Mouse (Mus musculus) cortical plate, adult 2 months (tissue): ENCODE measurements around the gene Cep57l1. TPM values are rescaled to one million over a fixed set of nuclear protein-coding genes. Genes with fewer than 3 reads are reported as not detected.

Experiments used
- H3K27ac ChIP-seq: fragments of 200-500 bp; 2 replicates; pipeline ENCODE4 v1.5.1; 2012; ENCODE audit warnings: low read length, control low read depth, inconsistent platforms; ENCODE audit not compliant: insufficient read depth
- H3K4me1 ChIP-seq: fragments of 200-500 bp; 2 replicates; pipeline ENCODE4 v1.6.1; 2011; ENCODE audit warnings: low read length; ENCODE audit not compliant: control insufficient read depth, insufficient read depth
- H3K4me3 ChIP-seq: fragments of 200-500 bp; 2 replicates; pipeline ENCODE4 v1.5.1; 2011; ENCODE audit warnings: mild to moderate bottlenecking, low read length, control low read depth; ENCODE audit not compliant: insufficient read depth
- CTCF ChIP-seq: fragments of 200-500 bp; IDR thresholded peaks from 2 replicates; pipeline ENCODE4 v1.5.1; 2011; ENCODE audit warnings: mild to moderate bottlenecking, control low read depth, low read length; ENCODE audit not compliant: insufficient read depth; ENCODE audit errors: extremely low read depth
- POLR2A ChIP-seq: fragments of 200-500 bp; IDR thresholded peaks from 2 replicates; pipeline ENCODE4 v1.6.1; 2011; ENCODE audit warnings: mild to moderate bottlenecking, low read length, control low read depth; ENCODE audit not compliant: insufficient read depth; ENCODE audit errors: extremely low read depth
- polyA plus RNA-seq: library from polyadenylated mRNA; depleted of rRNA; stranded (reverse); fragments of >200 nt; gene quantifications from 2 replicates; pipeline ENCODE4 v1.2.3, GENCODE M21; 2012

Cep57l1 gene
- polyA plus RNA-seq, 1 experiment, result 6.5 TPM

GRCm38 (mm10) chr10:41689941-41690887 is 119.5 kb downstream of the Cep57l1 start:
- H3K4me3 ChIP-seq, result peak overlapping the region; percentile 33
- no peaks in the 10 kb centered on the region; the same call in 1 of the 2 replicates for H3K4me1 ChIP-seq
- TF ChIP-seq CTCF (peak; percentile 94), POLR2A (no peak)
- H3K27ac ChIP-seq, result no peak overlapping the region

- Histone ChIP-seq H3K27ac (no peak overlapping the region), H3K4me3 (no peak overlapping the region), H3K4me1 (no peaks in the 10 kb centered on the region)
- TF ChIP-seq CTCF, result no peak
Measured at GRCm38 (mm10) chr10:41684548-41684996, 125.1 kb downstream of the Cep57l1 start.

GRCm38 (mm10) chr10:41682546-41683393 is 126.9 kb downstream of the Cep57l1 start:
- Histone ChIP-seq H3K27ac (no peak overlapping the region), H3K4me3 (no peak overlapping the region), H3K4me1 (no peaks in the 10 kb centered on the region)
- TF ChIP-seq POLR2A, result no peak
- peak; percentile 94 for TF ChIP-seq CTCF

- Histone ChIP-seq H3K4me3 (no peak overlapping the region), H3K4me1 (no peaks in the 10 kb centered on the region), H3K27ac (no peak overlapping the region)
- TF ChIP-seq CTCF, result peak; percentile 48; the same call in 1 of the 2 replicates
- no peak for TF ChIP-seq POLR2A
Measured at GRCm38 (mm10) chr10:41678746-41679360, 130.8 kb downstream of the Cep57l1 start.

GRCm38 (mm10) chr10:41677396-41677795 is 132.3 kb downstream of the Cep57l1 start:
- Histone ChIP-seq H3K4me3 (no peak overlapping the region), H3K4me1 (no peaks in the 10 kb centered on the region)
- no peak for TF ChIP-seq POLR2A
- no peak for TF ChIP-seq CTCF

GRCm38 (mm10) chr10:41676661-41677061 is 133.0 kb downstream of the Cep57l1 start:
- Histone ChIP-seq H3K27ac (no peak overlapping the region), H3K4me3 (no peak overlapping the region), H3K4me1 (no peaks in the 10 kb centered on the region)
- TF ChIP-seq POLR2A (no peak), CTCF (no peak)

More at GRCm38 (mm10) chr10:41677396-41677795, 132.3 kb downstream of the Cep57l1 start:
- H3K27ac ChIP-seq, result no peak overlapping the region

GRCm38 (mm10) chr10:41675842-41676571 is 133.7 kb downstream of the Cep57l1 start:
- no peaks in the 10 kb centered on the region for H3K4me1 ChIP-seq
- no peak overlapping the region for H3K27ac ChIP-seq
- H3K4me3 ChIP-seq, result no peak overlapping the region
- TF ChIP-seq CTCF (no peak), POLR2A (no peak)

GRCm38 (mm10) chr10:41675243-41675642 is 134.4 kb downstream of the Cep57l1 start:
- H3K4me3 ChIP-seq, result no peak overlapping the region
- H3K27ac ChIP-seq, result no peak overlapping the region
- no peaks in the 10 kb centered on the region for H3K4me1 ChIP-seq
- TF ChIP-seq POLR2A (no peak), CTCF (no peak)
